Mouse (Mus musculus): ENCODE results near the gene Apela. TPM values are rescaled to one million over a fixed set of nuclear protein-coding genes. Genes with fewer than 3 reads are reported as not detected.

Apela gene
- 0.34 TPM in 1 of 2 replicates, not detected in the other for polyA plus RNA-seq (2012; rRNA removed; ENCODE audit: low replicate concordance)

GRCm38 (mm10) chr8:65037117-65037533 is at the start of gene Apela:
Gene Apela, minus strand, starts transcription at chr8:65037336.

DNA sequence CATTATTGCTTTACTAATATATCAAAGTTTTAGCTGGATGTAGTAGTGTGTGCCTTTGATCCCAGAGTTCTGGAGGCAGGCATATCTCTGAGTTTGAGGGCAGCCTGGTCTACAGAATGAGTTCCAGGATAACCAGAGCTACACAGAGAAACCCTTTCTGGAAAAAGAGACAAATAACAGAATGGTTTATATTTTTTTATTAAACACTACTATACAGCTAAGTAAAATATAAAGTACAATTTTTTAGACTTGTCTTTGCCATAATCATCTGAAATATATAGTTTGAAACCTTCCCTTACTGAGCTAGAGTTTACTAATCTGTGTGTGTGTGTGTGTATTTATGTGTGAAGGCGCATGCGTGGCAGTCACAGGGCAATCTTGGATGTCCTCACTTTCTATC is 37.6 kb upstream of the Apela start, which contains the start of gene Gm10663:
Gm10663 (plus strand) TSS at position 301 of the 400 bp plus-strand sequence.

GRCm38 (mm10) chr8:65018423-65018822 is 18.7 kb downstream of the Apela start, which contains the start of the genes Trim61 and Trim60:
Gene Trim61, minus strand, starts transcription at chr8:65018523.
Gene Trim60, minus strand, starts transcription at chr8:65018584.

GRCm38 (mm10) chr8:64987731-64988130 is 49.4 kb downstream of the Apela start, which contains the start of gene Trim75:
Gene Trim75, minus strand, starts transcription at chr8:64987831.

Other genes starting within 250 kb of the Apela start
- gene Klhl2, start 187.3 kb downstream of the Apela start, polyA plus RNA-seq (2012; rRNA removed; ENCODE audit: low replicate concordance): 15.0 and 20.5 TPM in 2 replicates
- gene Tmem192, start 90.2 kb downstream of the Apela start, polyA plus RNA-seq (2012; rRNA removed; ENCODE audit: low replicate concordance): 81.5 and 103 TPM in 2 replicates
- not detected in 2 replicates for gene Trim75, start 49.5 kb downstream of the Apela start, polyA plus RNA-seq (2012; rRNA removed; ENCODE audit: low replicate concordance)
- not detected in 2 replicates for gene Trim61, start 18.8 kb downstream of the Apela start, polyA plus RNA-seq (2012; rRNA removed; ENCODE audit: low replicate concordance)
- not detected in 2 replicates for gene Trim60, start 18.8 kb downstream of the Apela start, polyA plus RNA-seq (2012; rRNA removed; ENCODE audit: low replicate concordance)
- not detected in 2 replicates for gene Gm10663, start 37.7 kb upstream of the Apela start, polyA plus RNA-seq (2012; rRNA removed; ENCODE audit: low replicate concordance)
- gene BC030870, start 92.2 kb upstream of the Apela start, polyA plus RNA-seq (2012; rRNA removed; ENCODE audit: low replicate concordance): 0.11 and 1.0 TPM in 2 replicates